Mouse (Mus musculus) left cerebral cortex, adult 2 months (tissue): Measurements from ENCODE around the gene Pramel4. TPM values are rescaled to one million over a fixed set of nuclear protein-coding genes. Genes with fewer than 3 reads are reported as not detected.
"Not testable (repeated sequence)": the region's sequence is repeated elsewhere in the genome, so short reads cannot be mapped to it uniquely, and the experiment has no call there.

Experiments used
- DNase-seq, 2 experiments: peaks; one replicate each; pipeline ENCODE4 v3.0.0; 2021 to 2022; ENCODE audit warnings: low spot score in 2 of 2, mixed read lengths in 1 of 2; ENCODE audit errors: extremely low spot score in 1 of 2
- H3K27ac ChIP-seq: fragments of 200-600 bp; 2 replicates; pipeline ENCODE4 v1.8.1; 2022
- H3K4me3 ChIP-seq: fragments of 200-600 bp; 2 replicates; pipeline ENCODE4 v1.8.1; 2022
- intact Hi-C: fragments of 180-260 bp; cut with DNase I; formaldehyde crosslinking; loops from one replicate; pipeline ENCODE4 v1.15.1; 2025
- long read RNA-seq, 2 experiments: library from polyadenylated mRNA; stranded (forward); transcript quantifications; one replicate each; pipeline ENCODE4 v2.0.0; 2021; ENCODE audit warnings: borderline mapping rate in 2 of 2
- total RNA-seq, 2 experiments: library from RNA; stranded (reverse); gene quantifications; 2 replicates each; pipeline ENCODE4 v1.2.3; 2021

Pramel4 gene
- not detected for total RNA-seq
- long read RNA-seq, experiment 1: 0 reads
- long read RNA-seq, experiment 2: 0 reads

GRCm38 (mm10) chr4:144058826-144059225 lies at the start of gene Pramel4:
Gene Pramel4 (plus strand): TSS chr4:144059126.
- intact Hi-C loops: not testable (repeated sequence)

GRCm38 (mm10) chr4:144106174-144106573 lies 47.2 kb downstream of the Pramel4 start, which contains the start of gene Gm13102:
Gene Gm13102 (plus strand): TSS chr4:144106474.
- H3K27ac ChIP-seq, intact Hi-C loops: not testable (repeated sequence)

More at GRCm38 (mm10) chr4:144058826-144059225, at the start of gene Pramel4:
- H3K4me3 ChIP-seq, H3K27ac ChIP-seq, DNase-seq: not testable (repeated sequence)

More at GRCm38 (mm10) chr4:144106174-144106573, 47.2 kb downstream of the Pramel4 start, which contains the start of gene Gm13102:
- not testable (repeated sequence) for H3K4me3 ChIP-seq, DNase-seq

Other genes with a start within 250 kb of the Pramel4 start
- gene Gm13084, start 243.0 kb upstream of the Pramel4 start, total RNA-seq: not detected
- gene Gm13103, start 212.6 kb upstream of the Pramel4 start, total RNA-seq: not detected
- gene Pramef6, start 158.7 kb upstream of the Pramel4 start, total RNA-seq: not detected
- gene Pramef25, start 108.1 kb upstream of the Pramel4 start, total RNA-seq: not detected
- gene Gm13101, start 92.2 kb upstream of the Pramel4 start, total RNA-seq: not detected
- not detected for gene Pramef17, start 64.8 kb upstream of the Pramel4 start, total RNA-seq
- not detected for gene Gm13102, start 47.3 kb downstream of the Pramel4 start, total RNA-seq
- gene Oog3, start 103.5 kb downstream of the Pramel4 start, total RNA-seq: not detected
- gene Oog2, start 131.6 kb downstream of the Pramel4 start, total RNA-seq: not detected
- not detected for gene C87977, start 154.2 kb downstream of the Pramel4 start, total RNA-seq
- gene Pramel5, start 221.4 kb downstream of the Pramel4 start, total RNA-seq: not detected